Mouse (Mus musculus): Measurements from ENCODE around the gene Rnase1. TPM values are rescaled to one million over a fixed set of nuclear protein-coding genes. Genes with fewer than 3 reads are reported as not detected.

Gene Rnase1
- polyA plus RNA-seq (2015; fragmentation: Nextera tagmentation; extraction: Ambion mirVana): 0.71 and 1.2 TPM in 2 replicates

GRCm38 (mm10) chr14:51146685-51147084, at the start of gene Rnase1:
Rnase1 (minus strand) TSS chr14:51146785.

GRCm38 (mm10) chr14:51161976-51162375, 15.4 kb upstream of the Rnase1 start, which contains the start of gene Rnase2b:
Rnase2b (plus strand) TSS chr14:51162260.

GRCm38 (mm10) chr14:51113916-51114560, 32.5 kb downstream of the Rnase1 start, which contains the start of gene Eddm3b:
Eddm3b (plus strand) TSS chr14:51114426.

Other genes with a start within 250 kb of the Rnase1 start
- gene Klhl33, start 249.3 kb downstream of the Rnase1 start, polyA plus RNA-seq (2015; fragmentation: Nextera tagmentation; extraction: Ambion mirVana): 4.9 TPM in 2 replicates
- 77.1 and 87.6 TPM in 2 replicates for gene Osgep, start 221.9 kb downstream of the Rnase1 start, polyA plus RNA-seq (2015; fragmentation: Nextera tagmentation; extraction: Ambion mirVana)
- gene Apex1, start 221.8 kb downstream of the Rnase1 start, polyA plus RNA-seq (2015; fragmentation: Nextera tagmentation; extraction: Ambion mirVana): 120 and 123 TPM in 2 replicates
- gene Pip4p1, start 215.9 kb downstream of the Rnase1 start, polyA plus RNA-seq (2015; fragmentation: Nextera tagmentation; extraction: Ambion mirVana): 107 and 115 TPM in 2 replicates
- 22.7 and 25.6 TPM in 2 replicates for gene Pnp, start 215.7 kb downstream of the Rnase1 start, polyA plus RNA-seq (2015; fragmentation: Nextera tagmentation; extraction: Ambion mirVana)
- not detected in 2 replicates for gene Gm49342, start 202.3 kb downstream of the Rnase1 start, polyA plus RNA-seq (2015; fragmentation: Nextera tagmentation; extraction: Ambion mirVana)
- 1.1 and 1.5 TPM in 2 replicates for gene Pnp2, start 190.8 kb downstream of the Rnase1 start, polyA plus RNA-seq (2015; fragmentation: Nextera tagmentation; extraction: Ambion mirVana)
- 0.13 TPM in 1 of 2 replicates, not detected in the other for gene Rnase10, start 139.0 kb downstream of the Rnase1 start, polyA plus RNA-seq (2015; fragmentation: Nextera tagmentation; extraction: Ambion mirVana)
- not detected in 2 replicates for gene Rnase9, start 104.9 kb downstream of the Rnase1 start, polyA plus RNA-seq (2015; fragmentation: Nextera tagmentation; extraction: Ambion mirVana)
- not detected in 2 replicates for gene Rnase11, start 96.6 kb downstream of the Rnase1 start, polyA plus RNA-seq (2015; fragmentation: Nextera tagmentation; extraction: Ambion mirVana)
- not detected in 2 replicates for gene Rnase12, start 89.1 kb downstream of the Rnase1 start, polyA plus RNA-seq (2015; fragmentation: Nextera tagmentation; extraction: Ambion mirVana)
- 0.06 TPM in 1 of 2 replicates, not detected in the other for gene Olfr750, start 72.3 kb downstream of the Rnase1 start, polyA plus RNA-seq (2015; fragmentation: Nextera tagmentation; extraction: Ambion mirVana)
- 28.1 and 29.2 TPM in 2 replicates for gene Rnase4, start 55.7 kb downstream of the Rnase1 start, polyA plus RNA-seq (2015; fragmentation: Nextera tagmentation; extraction: Ambion mirVana)
- 5.1 and 5.8 TPM in 2 replicates for gene Ang, start 55.6 kb downstream of the Rnase1 start, polyA plus RNA-seq (2015; fragmentation: Nextera tagmentation; extraction: Ambion mirVana)
- gene Eddm3b, start 32.4 kb downstream of the Rnase1 start, polyA plus RNA-seq (2015; fragmentation: Nextera tagmentation; extraction: Ambion mirVana): not detected in 2 replicates
- gene Rnase6, start 22.9 kb downstream of the Rnase1 start, polyA plus RNA-seq (2015; fragmentation: Nextera tagmentation; extraction: Ambion mirVana): 0.62 and 0.72 TPM in 2 replicates
- gene Rnase2b, start 15.5 kb upstream of the Rnase1 start, polyA plus RNA-seq (2015; fragmentation: Nextera tagmentation; extraction: Ambion mirVana): not detected in 2 replicates
- gene Ang2, start 52.4 kb upstream of the Rnase1 start, polyA plus RNA-seq (2015; fragmentation: Nextera tagmentation; extraction: Ambion mirVana): not detected in 2 replicates
- gene Ear14, start 56.6 kb upstream of the Rnase1 start, polyA plus RNA-seq (2015; fragmentation: Nextera tagmentation; extraction: Ambion mirVana): not detected in 2 replicates
- not detected in 2 replicates for gene Rnase2a, start 109.3 kb upstream of the Rnase1 start, polyA plus RNA-seq (2015; fragmentation: Nextera tagmentation; extraction: Ambion mirVana)
- gene Gm7247, start 215.0 kb upstream of the Rnase1 start, polyA plus RNA-seq (2015; fragmentation: Nextera tagmentation; extraction: Ambion mirVana): not detected in 2 replicates